8 mouse cellular contexts compared by ENCODE assay signal in genomic region chr10:85956871-85957419, GRCm38 (mm10). TPM values are rescaled to one million over a fixed set of nuclear protein-coding genes. Genes with fewer than 3 reads are reported as not detected.
DNase-seq lines count a peak whose midpoint lies in the region; ATAC-seq and TF ChIP-seq lines count a peak whose summit lies in the region.

No protein-coding gene starts in this region.

- no peak for DNase-seq in lung, postnatal 4 days
- DNase-seq in hindbrain, embryonic 11.5 days (ENCODE audit: low spot score) = no peak
- DNase-seq in urinary bladder, postnatal 4 days (ENCODE audit: low spot score in 2 of 2) = no peak
- DNase-seq in gastrocnemius, postnatal 25 days = no peak
- no peak for DNase-seq in ovary, adult 18-20 months (ENCODE audit: low spot score)

- TF ChIP-seq POLR2A in cortical plate, adult 2 months (IDR thresholded peaks at IDR 0.05; ENCODE audit: extremely low read depth, insufficient read depth, low read length) = no peak

- peak overlapping the region; percentile 98 for H3K4me3 ChIP-seq in lung, embryonic 16.5 days (ENCODE audit: low read length)
- peak overlapping the region; percentile 97 for H3K4me3 ChIP-seq in cortical plate, adult 2 months (ENCODE audit: insufficient read depth, low read length)
- peak overlapping the region; percentile 89 for H3K4me3 ChIP-seq in hindbrain, embryonic 11.5 days (ENCODE audit: low read depth, low read length)
- H3K4me3 ChIP-seq in megakaryocyte, embryonic 14.5 days (replicated peaks) = peak overlapping the region; percentile 96

- WGBS in lung, embryonic 16.5 days = 1% methylated on average over 20 of the region's 20 CpGs
- WGBS in hindbrain, embryonic 11.5 days = 7% methylated on average over 20 of the region's 20 CpGs

- ATAC-seq in lung, embryonic 16.5 days (ENCODE audit: low read depth) = no peak
- ATAC-seq in hindbrain, embryonic 11.5 days (ENCODE audit: low FRiP score) = peak; percentile 45; the same call in 1 of the 2 replicates

- TF ChIP-seq CTCF in cortical plate, adult 2 months (IDR thresholded peaks at IDR 0.05; ENCODE audit: extremely low read depth, insufficient read depth, low read length) = no peak

- peaks cover 18% of the 10 kb centered on the region for H3K36me3 ChIP-seq in lung, embryonic 16.5 days (ENCODE audit: control insufficient read depth, insufficient read depth, low read length)
- H3K36me3 ChIP-seq in hindbrain, embryonic 11.5 days (ENCODE audit: control insufficient read depth, insufficient read depth, low read length) = 0 out of 2 replicates have a peak, but pooled peaks cover 2% of the 10 kb centered on the region
- peaks cover 37% of the 10 kb centered on the region for H3K36me3 ChIP-seq in megakaryocyte, embryonic 14.5 days (replicated peaks; ENCODE audit: low read length)

- H3K27me3 ChIP-seq in lung, embryonic 16.5 days (ENCODE audit: control insufficient read depth, insufficient read depth, low read depth, low read length) = no peaks in the 10 kb centered on the region
- no peaks in the 10 kb centered on the region for H3K27me3 ChIP-seq in hindbrain, embryonic 11.5 days (ENCODE audit: control insufficient read depth, insufficient read depth, low read length)
- no peaks in the 10 kb centered on the region for H3K27me3 ChIP-seq in megakaryocyte, embryonic 14.5 days (replicated peaks)

- peak overlapping the region; percentile 86 for H3K4me2 ChIP-seq in lung, embryonic 16.5 days (ENCODE audit: low read depth, low read length)
- H3K4me2 ChIP-seq in hindbrain, embryonic 11.5 days (replicated peaks; ENCODE audit: low read depth, low read length) = peak overlapping the region; percentile 68

- no peaks in the 10 kb centered on the region for H3K9me3 ChIP-seq in lung, embryonic 16.5 days (ENCODE audit: control insufficient read depth, low read length)
- H3K9me3 ChIP-seq in hindbrain, embryonic 11.5 days (ENCODE audit: control insufficient read depth, low read length) = no peaks in the 10 kb centered on the region
- H3K9me3 ChIP-seq in megakaryocyte, embryonic 14.5 days = no peaks in the 10 kb centered on the region

- peak overlapping the region; percentile 50 for H3K27ac ChIP-seq in lung, embryonic 16.5 days (ENCODE audit: low read length)
- H3K27ac ChIP-seq in cortical plate, adult 2 months (ENCODE audit: insufficient read depth, low read length) = no peak overlapping the region
- peak overlapping the region; percentile 51; the same call in 1 of the 2 replicates for H3K27ac ChIP-seq in hindbrain, embryonic 11.5 days (ENCODE audit: low read depth, low read length)

- H3K4me1 ChIP-seq in lung, embryonic 16.5 days (replicated peaks; ENCODE audit: control insufficient read depth, insufficient read depth, low read length) = peaks cover 15% of the 10 kb centered on the region
- peaks cover 2% of the 10 kb centered on the region; the same call in 1 of the 2 replicates for H3K4me1 ChIP-seq in cortical plate, adult 2 months (ENCODE audit: control insufficient read depth, insufficient read depth, low read length)
- no peaks in the 10 kb centered on the region; the same call in 1 of the 2 replicates for H3K4me1 ChIP-seq in hindbrain, embryonic 11.5 days (replicated peaks; ENCODE audit: control insufficient read depth, insufficient read depth, low read length)
- peaks cover 46% of the 10 kb centered on the region for H3K4me1 ChIP-seq in megakaryocyte, embryonic 14.5 days

- H3K9ac ChIP-seq in lung, embryonic 16.5 days (ENCODE audit: low read length) = peak overlapping the region; percentile 99
- peak overlapping the region; percentile 86 for H3K9ac ChIP-seq in hindbrain, embryonic 11.5 days (ENCODE audit: low read depth, low read length)

RNA-seq across cellular contexts. Expression of gene Rtcb, which starts 0.7 kb away (rescaled TPM):
- polyA plus RNA-seq in lung, embryonic 16.5 days (2015; fragmentation: Nextera tagmentation; extraction: Ambion mirVana) = 176 and 177 TPM in 2 replicates
- polyA plus RNA-seq in cortical plate, adult 2 months (2012; rRNA removed) = 113 and 115 TPM in 2 replicates
- 173 and 201 TPM in 2 replicates for polyA plus RNA-seq in hindbrain, embryonic 11.5 days (2014; fragmentation: Nextera tagmentation; extraction: Ambion mirVana)
- polyA plus RNA-seq in megakaryocyte, embryonic 14.5 days (2012; ENCODE audit: insufficient read depth, low replicate concordance) = 4.5 and 31.1 TPM in 2 replicates
- 10 to 100 TPM; 41.9 to 43.2 TPM for total RNA-seq in gastrocnemius, postnatal 25 days (2021)

RNA-seq across cellular contexts. Expression of gene Ascl4, which starts 29.5 kb away (rescaled TPM):
- polyA plus RNA-seq in lung, embryonic 16.5 days (2015; fragmentation: Nextera tagmentation; extraction: Ambion mirVana) = 0.10 and 0.19 TPM in 2 replicates
- 0.29 and 0.53 TPM in 2 replicates for polyA plus RNA-seq in cortical plate, adult 2 months (2012; rRNA removed)
- polyA plus RNA-seq in hindbrain, embryonic 11.5 days (2014; fragmentation: Nextera tagmentation; extraction: Ambion mirVana) = 0.31 and 0.51 TPM in 2 replicates
- polyA plus RNA-seq in megakaryocyte, embryonic 14.5 days (2012; ENCODE audit: insufficient read depth, low replicate concordance) = not detected in 2 replicates
- total RNA-seq in gastrocnemius, postnatal 25 days (2021) = not detected

RNA-seq across cellular contexts. Expression of gene Prdm4, which starts 40.0 kb away (rescaled TPM):
- 11.1 and 11.5 TPM in 2 replicates for polyA plus RNA-seq in lung, embryonic 16.5 days (2015; fragmentation: Nextera tagmentation; extraction: Ambion mirVana)
- 26.6 and 29.5 TPM in 2 replicates for polyA plus RNA-seq in cortical plate, adult 2 months (2012; rRNA removed)
- polyA plus RNA-seq in hindbrain, embryonic 11.5 days (2014; fragmentation: Nextera tagmentation; extraction: Ambion mirVana) = 37.3 and 39.5 TPM in 2 replicates
- 1.4 and 2.2 TPM in 2 replicates for polyA plus RNA-seq in megakaryocyte, embryonic 14.5 days (2012; ENCODE audit: insufficient read depth, low replicate concordance)
- 10 to 100 TPM; 11.8 to 15.8 TPM for total RNA-seq in gastrocnemius, postnatal 25 days (2021)

RNA-seq across cellular contexts. Expression of gene Bpifc, which starts 54.8 kb away (rescaled TPM):
- 0.13 and 0.28 TPM in 2 replicates for polyA plus RNA-seq in lung, embryonic 16.5 days (2015; fragmentation: Nextera tagmentation; extraction: Ambion mirVana)
- polyA plus RNA-seq in cortical plate, adult 2 months (2012; rRNA removed) = 0.17 and 0.23 TPM in 2 replicates
- polyA plus RNA-seq in hindbrain, embryonic 11.5 days (2014; fragmentation: Nextera tagmentation; extraction: Ambion mirVana) = 0.15 TPM in 1 of 2 replicates, not detected in the other
- not detected in 2 replicates for polyA plus RNA-seq in megakaryocyte, embryonic 14.5 days (2012; ENCODE audit: insufficient read depth, low replicate concordance)
- total RNA-seq in gastrocnemius, postnatal 25 days (2021) = not detected
